Mouse (Mus musculus) ES-E14 (cell line): ENCODE data around the gene Gbp4.

ENCODE experiments used
- HCFC1 ChIP-seq: IDR thresholded peaks from 2 replicates; pipeline ENCODE4 v1.6.1; 2012; ENCODE audit warnings: low read length, inconsistent platforms, borderline replicate concordance; ENCODE audit not compliant: insufficient read depth
- ZC3H11A ChIP-seq: IDR thresholded peaks from 2 replicates; pipeline ENCODE4 v1.6.1; 2012; ENCODE audit warnings: low read depth, mild to moderate bottlenecking, inconsistent platforms, low read length, borderline replicate concordance
- ZNF384 ChIP-seq: IDR thresholded peaks from 2 replicates; pipeline ENCODE4 v1.6.1; 2012; ENCODE audit warnings: low read depth, low read length, inconsistent platforms

DNA sequence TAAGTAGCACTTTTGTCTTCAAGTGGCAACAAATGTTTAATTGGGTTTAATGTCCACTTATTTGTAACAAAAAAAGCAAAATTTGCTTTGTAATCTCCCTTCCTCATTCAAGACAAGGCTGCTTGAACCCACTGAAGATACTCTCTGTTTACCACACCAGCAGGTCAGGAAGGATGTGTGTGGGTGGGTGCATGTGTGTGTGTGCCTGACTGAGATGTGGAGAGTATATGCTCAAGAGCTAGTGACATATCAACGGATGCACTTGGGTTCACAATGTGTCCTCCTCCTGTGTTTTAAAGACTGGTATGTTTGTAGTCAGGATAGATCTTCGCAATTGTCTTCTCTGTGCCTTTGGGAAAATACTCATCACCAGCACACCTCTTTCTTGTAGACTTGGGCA is 24.7 kb downstream of the Gbp4 start:
- TF ChIP-seq ZNF384, result no peak
- no peak for TF ChIP-seq ZC3H11A
- TF ChIP-seq HCFC1, result no peak
